Mouse (Mus musculus) lung, postnatal 0 days (tissue): ENCODE results near the gene Ints14. TPM values are rescaled to one million over a fixed set of nuclear protein-coding genes. Genes with fewer than 3 reads are reported as not detected.

ENCODE experiments used
- ATAC-seq: fragments of 200-750 bp; cut with Nextera tagmentation; 2 replicates; pipeline ENCODE4 v1.8.0; 2017; ENCODE audit warnings: moderate library complexity
- DNase-seq: peaks from one replicate; pipeline ENCODE4 v3.0.0-alpha.2; 2016; ENCODE audit warnings: low spot score
- H3K27ac ChIP-seq: fragments of 300-500 bp; sonication (generic); 2 replicates; pipeline ENCODE4 v1.5.1; 2014; ENCODE audit warnings: antibody characterized with exemption, mild to moderate bottlenecking, low read length, mixed read lengths
- H3K27me3 ChIP-seq: fragments of 300-500 bp; sonication (generic); replicated peaks from 2 replicates; pipeline ENCODE4 v1.6.1; 2014; ENCODE audit warnings: low read length, mixed read lengths; ENCODE audit not compliant: insufficient read depth
- H3K36me3 ChIP-seq: fragments of 300-500 bp; sonication (generic); 2 replicates; pipeline ENCODE4 v1.6.1; 2014; ENCODE audit warnings: low read length, mixed read lengths; ENCODE audit not compliant: insufficient read depth
- H3K4me1 ChIP-seq: fragments of 300-500 bp; sonication (generic); 2 replicates; pipeline ENCODE4 v1.6.1; 2014; ENCODE audit warnings: antibody characterized with exemption, low read depth, low read length, mixed read lengths; ENCODE audit not compliant: insufficient read depth
- H3K4me2 ChIP-seq: fragments of 300-500 bp; sonication (generic); replicated peaks from 2 replicates; pipeline ENCODE4 v1.6.1; 2014; ENCODE audit warnings: low read depth, mild to moderate bottlenecking, low read length, moderate library complexity, mixed read lengths
- H3K4me3 ChIP-seq: fragments of 300-500 bp; sonication (generic); 2 replicates; pipeline ENCODE4 v1.5.1; 2014; ENCODE audit warnings: low read depth, low read length
- H3K9ac ChIP-seq: fragments of 300-500 bp; sonication (generic); replicated peaks from 2 replicates; pipeline ENCODE4 v1.6.1; 2014; ENCODE audit warnings: low read depth, mild to moderate bottlenecking
- H3K9me3 ChIP-seq: fragments of 300-500 bp; sonication (generic); 2 replicates; pipeline ENCODE4 v1.6.1; 2016; ENCODE audit warnings: low read length, mixed read lengths
- CTCF ChIP-seq: IDR thresholded peaks from 2 replicates; pipeline ENCODE4 v1.5.1; 2016; ENCODE audit warnings: antibody characterized with exemption, mild to moderate bottlenecking
- EP300 ChIP-seq: IDR thresholded peaks from 2 replicates; pipeline ENCODE4 v1.6.1; 2016; ENCODE audit warnings: antibody characterized with exemption, mild to moderate bottlenecking, control low read depth
- WGBS: fragments of 180-500 bp; shearing (Covaris S2); extraction: QIAGEN DNeasy Blood & Tissue Kit; methylation state at CpG from one replicate; pipeline ENCODE4 v1.1.7; 2014; 5-methylcytosine and 5-hydroxymethylcytosine counted together
- polyA plus RNA-seq: library from polyadenylated mRNA; unstranded; fragments of >200 nt; fragmentation: Nextera tagmentation; extraction: Ambion mirVana; gene quantifications from 2 replicates; pipeline ENCODE4 v1.2.1, GENCODE M21; 2015

The Ints14 gene
- polyA plus RNA-seq, 1 experiment from 2014 or later = 25.5 TPM

- ATAC-seq (peak; percentile 46; the same call in 1 of the 2 replicates), DNase-seq (peak; percentile 26)
- no peak overlapping the region for H3K4me3 ChIP-seq
- TF ChIP-seq EP300 (no peak), CTCF (peak; percentile 73)
- H3K36me3 ChIP-seq = no peaks in the 10 kb centered on the region
- H3K4me1 ChIP-seq = peaks cover 10% of the 10 kb centered on the region; the same call in 1 of the 2 replicates
- WGBS = 50% methylated on average over 6 of the region's 6 CpGs
- no peak overlapping the region for H3K9ac ChIP-seq
- no peaks in the 10 kb centered on the region for H3K9me3 ChIP-seq
- no peak overlapping the region for H3K27ac ChIP-seq
- H3K4me2 ChIP-seq = no peak overlapping the region
- H3K27me3 ChIP-seq = no peaks in the 10 kb centered on the region
Measured at GRCm38 (mm10) chr9:65011304-65011703, 50.6 kb downstream of the Ints14 start.

GRCm38 (mm10) chr9:65015461-65016222, 54.9 kb downstream of the Ints14 start:
- Histone ChIP-seq H3K4me3 (no peak overlapping the region), H3K4me2 (peak overlapping the region; percentile 8; the same call in 1 of the 2 replicates), H3K27ac (peak overlapping the region; percentile 54), H3K27me3 (no peaks in the 10 kb centered on the region), H3K9me3 (no peaks in the 10 kb centered on the region), H3K4me1 (peaks cover 21% of the 10 kb centered on the region; the same call in 1 of the 2 replicates), H3K9ac (no peak overlapping the region), H3K36me3 (no peaks in the 10 kb centered on the region)
- WGBS = 25% methylated on average over 7 of the region's 7 CpGs
- no peak for TF ChIP-seq EP300
- no peak for TF ChIP-seq CTCF
- ATAC-seq (0 out of 2 replicates have a peak, but pooled peaks have one; percentile 24), DNase-seq (peak; percentile 42)

GRCm38 (mm10) chr9:65016241-65016977, 55.7 kb downstream of the Ints14 start:
- no peak for DNase-seq

GRCm38 (mm10) chr9:65016978-65017827, 56.5 kb downstream of the Ints14 start:
- H3K9ac ChIP-seq = no peak overlapping the region
- DNase-seq (no peak), ATAC-seq (no peak)
- no peaks in the 10 kb centered on the region for H3K36me3 ChIP-seq
- H3K9me3 ChIP-seq = no peaks in the 10 kb centered on the region
- H3K27ac ChIP-seq = no peak overlapping the region
- H3K4me3 ChIP-seq = no peak overlapping the region
- WGBS = 74% methylated on average over 16 of the region's 16 CpGs
- H3K27me3 ChIP-seq = no peaks in the 10 kb centered on the region
- H3K4me1 ChIP-seq = peaks cover 26% of the 10 kb centered on the region; the same call in 1 of the 2 replicates
- no peak overlapping the region for H3K4me2 ChIP-seq
- TF ChIP-seq CTCF (no peak), EP300 (no peak)

More at GRCm38 (mm10) chr9:65016241-65016977, 55.7 kb downstream of the Ints14 start:
- H3K4me2 ChIP-seq = peak overlapping the region; percentile 8; the same call in 1 of the 2 replicates
- 75% methylated on average over 4 of the region's 4 CpGs for WGBS
- no peak for ATAC-seq
- H3K36me3 ChIP-seq = no peaks in the 10 kb centered on the region
- peaks cover 24% of the 10 kb centered on the region; the same call in 1 of the 2 replicates for H3K4me1 ChIP-seq
- no peaks in the 10 kb centered on the region for H3K27me3 ChIP-seq
- H3K27ac ChIP-seq = peak overlapping the region; percentile 54; the same call in 1 of the 2 replicates
- no peak overlapping the region for H3K4me3 ChIP-seq
- no peak overlapping the region for H3K9ac ChIP-seq
- TF ChIP-seq CTCF = no peak
- TF ChIP-seq EP300 = no peak
- H3K9me3 ChIP-seq = no peaks in the 10 kb centered on the region

- Histone ChIP-seq H3K9me3 (no peaks in the 10 kb centered on the region), H3K36me3 (no peaks in the 10 kb centered on the region), H3K4me3 (no peak overlapping the region), H3K27me3 (no peaks in the 10 kb centered on the region), H3K4me2 (no peak overlapping the region), H3K27ac (no peak overlapping the region), H3K4me1 (peaks cover 33% of the 10 kb centered on the region; the same call in 1 of the 2 replicates), H3K9ac (no peak overlapping the region)
- 89% methylated on average over 4 of the region's 4 CpGs for WGBS
- TF ChIP-seq EP300 (no peak), CTCF (no peak)
- no peak for ATAC-seq
- DNase-seq = no peak
Measured at GRCm38 (mm10) chr9:65017896-65018295, 57.2 kb downstream of the Ints14 start.
